18 mouse cellular contexts compared by ENCODE assay signal in genomic region chr1:77227800-77228199, GRCm38 (mm10).
"Had no signal": no experiment of that assay in that cellular context is flagged by ENCODE, and none has a peak within 500 bp of the region (broad histone marks: within the 10 kb centered on the region; RNA-seq: fewer than 3 reads in every experiment).

No protein-coding gene starts in this region.

- H3K9me3 ChIP-seq: limb, embryonic 10.5 days; limb, embryonic 13.5 days; liver, embryonic 12.5 days; liver, embryonic 15.5 days; lung, embryonic 15.5 days; midbrain, embryonic 12.5 days; neural tube, embryonic 13.5 days; stomach, embryonic 15.5 days had no signal

- H3K27ac ChIP-seq: kidney, postnatal 0 days; layer of hippocampus, adult 2 months; limb, embryonic 13.5 days; liver, embryonic 12.5 days; liver, embryonic 15.5 days; midbrain, embryonic 12.5 days; neural tube, embryonic 13.5 days; stomach, embryonic 15.5 days had no signal

- H3K36me3 ChIP-seq: limb, embryonic 10.5 days; limb, embryonic 13.5 days; liver, embryonic 12.5 days; liver, embryonic 15.5 days; lung, embryonic 15.5 days; midbrain, embryonic 12.5 days; neural tube, embryonic 13.5 days; stomach, embryonic 15.5 days had no signal

- ATAC-seq: liver, embryonic 12.5 days; midbrain, embryonic 16.5 days had no signal

- H3K9ac ChIP-seq: limb, embryonic 13.5 days; liver, embryonic 12.5 days; liver, embryonic 15.5 days; lung, embryonic 15.5 days; midbrain, embryonic 12.5 days; neural tube, embryonic 13.5 days; stomach, embryonic 15.5 days had no signal

- H3K27me3 ChIP-seq: lung, embryonic 15.5 days; megakaryocyte, embryonic 14.5 days; neural tube, embryonic 13.5 days; stomach, embryonic 15.5 days had no signal

- H3K4me1 ChIP-seq: liver, embryonic 15.5 days had no signal

- DNase-seq: layer of hippocampus, adult 9-11 months; liver; retina, postnatal 1 day; spleen, adult 18-20 months; thymus, postnatal 25 days had no signal

- H3K4me3 ChIP-seq: layer of hippocampus, adult 2 months; limb, embryonic 13.5 days; liver, embryonic 12.5 days; liver, embryonic 15.5 days; lung, embryonic 15.5 days; megakaryocyte, embryonic 14.5 days; midbrain, embryonic 12.5 days; myocyte; neural tube, embryonic 13.5 days; stomach, embryonic 15.5 days had no signal
